Mouse (Mus musculus) E14TG2a.4 (cell line): ENCODE data around the gene Rtl9.

ENCODE experiments used
- CTCF ChIP-seq: conservative IDR thresholded peaks from 2 replicates; pipeline ENCODE4 v1.5.1; 2014; ENCODE audit warnings: low read length
- POU5F1 ChIP-seq: IDR thresholded peaks from 2 replicates; pipeline ENCODE4 v1.6.1; 2014; ENCODE audit warnings: low read length, borderline replicate concordance

GRCm38 (mm10) chrX:143097551-143097950, 1.8 kb upstream of the Rtl9 start:
- TF ChIP-seq POU5F1 (no peak), CTCF (no peak)
